Mouse (Mus musculus): Measurements from ENCODE around the gene Gcnt2. TPM values are rescaled to one million over a fixed set of nuclear protein-coding genes. Genes with fewer than 3 reads are reported as not detected.
"Not testable (repeated sequence)": the region's sequence is repeated elsewhere in the genome, so short reads cannot be mapped to it uniquely, and the experiment has no call there.

Gene Gcnt2
- polyA plus RNA-seq, 1 experiment from 2014 or later, result 3.8 TPM

DNA sequence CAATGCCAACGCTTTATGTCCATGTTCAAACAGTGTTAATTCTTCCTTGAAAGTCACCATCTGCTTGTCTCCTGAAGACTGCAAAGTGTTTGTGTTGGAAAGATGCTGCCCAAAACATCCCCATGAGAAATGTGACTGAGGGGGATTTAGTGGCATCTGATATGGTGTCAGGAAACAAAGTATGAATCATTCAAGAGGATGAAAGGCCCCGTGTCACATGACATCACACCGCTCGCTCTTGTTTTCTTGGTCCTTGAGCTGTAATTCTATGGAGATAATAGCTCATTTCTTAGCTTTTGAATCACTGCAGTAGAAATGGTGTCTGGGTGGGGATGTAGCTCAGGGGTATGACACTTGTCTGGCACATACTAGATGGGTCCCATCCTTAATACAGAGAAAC lies 33.0 kb downstream of the Gcnt2 start:
- WGBS, result 76% methylated on average over 4 of the region's 4 CpGs
- no peak overlapping the region for H3K27ac ChIP-seq (ENCODE audit: low read depth, low read length)
- H3K4me1 ChIP-seq (replicated peaks; ENCODE audit: control insufficient read depth, insufficient read depth, low read length), result peaks cover 6% of the 10 kb centered on the region; the same call in 1 of the 2 replicates
- H3K9ac ChIP-seq (ENCODE audit: low read length), result no peak overlapping the region
- H3K36me3 ChIP-seq (ENCODE audit: control insufficient read depth, insufficient read depth, low read length), result no peaks in the 10 kb centered on the region
- no peaks in the 10 kb centered on the region; the same call in 1 of the 2 replicates for H3K27me3 ChIP-seq (ENCODE audit: control insufficient read depth, insufficient read depth, low read length)
- ATAC-seq (replicated peaks; ENCODE audit: low FRiP score) (no peak), DNase-seq (ENCODE audit: low spot score) (no peak)
- no peak overlapping the region for H3K4me3 ChIP-seq (ENCODE audit: low read depth, low read length)
- H3K9me3 ChIP-seq (ENCODE audit: control insufficient read depth, low read length), result no peaks in the 10 kb centered on the region
- no peak overlapping the region for H3K4me2 ChIP-seq (ENCODE audit: low read depth, low read length, severe bottlenecking)

DNA sequence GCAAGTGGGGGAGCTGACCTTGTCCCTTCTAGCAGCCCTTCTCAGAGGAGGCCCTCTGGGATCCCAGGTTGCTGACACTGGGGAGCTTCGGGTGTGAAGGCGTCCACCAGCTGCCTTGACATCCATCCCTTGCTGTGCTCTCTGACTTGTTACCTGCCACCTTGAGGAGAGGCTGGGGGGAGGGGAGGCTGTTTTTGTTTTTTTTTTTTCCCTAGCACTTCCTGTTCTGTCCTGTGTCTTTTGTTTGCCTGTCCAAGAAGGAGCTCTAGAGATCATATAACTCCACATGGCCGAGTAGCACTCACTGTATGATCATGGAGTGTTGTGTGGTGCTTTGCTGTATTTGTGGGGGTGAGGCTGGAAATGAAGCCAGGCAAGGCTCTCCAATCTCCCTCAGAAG lies 34.0 kb downstream of the Gcnt2 start:
- H3K27ac ChIP-seq (ENCODE audit: low read depth, low read length), result no peak overlapping the region
- peaks cover 3% of the 10 kb centered on the region; the same call in 1 of the 2 replicates for H3K4me1 ChIP-seq (replicated peaks; ENCODE audit: control insufficient read depth, insufficient read depth, low read length)
- H3K27me3 ChIP-seq (ENCODE audit: control insufficient read depth, insufficient read depth, low read length), result no peaks in the 10 kb centered on the region
- 71% methylated on average over 3 of the region's 3 CpGs for WGBS
- H3K9me3 ChIP-seq (ENCODE audit: control insufficient read depth, low read length), result no peaks in the 10 kb centered on the region
- H3K36me3 ChIP-seq (ENCODE audit: control insufficient read depth, insufficient read depth, low read length), result no peaks in the 10 kb centered on the region
- H3K4me2 ChIP-seq (ENCODE audit: low read depth, low read length, severe bottlenecking), result no peak overlapping the region
- H3K4me3 ChIP-seq (ENCODE audit: low read depth, low read length), result no peak overlapping the region
- no peak for ATAC-seq (replicated peaks; ENCODE audit: low FRiP score)
- no peak overlapping the region for H3K9ac ChIP-seq (ENCODE audit: low read length)
- no peak for DNase-seq (ENCODE audit: low spot score)

DNA sequence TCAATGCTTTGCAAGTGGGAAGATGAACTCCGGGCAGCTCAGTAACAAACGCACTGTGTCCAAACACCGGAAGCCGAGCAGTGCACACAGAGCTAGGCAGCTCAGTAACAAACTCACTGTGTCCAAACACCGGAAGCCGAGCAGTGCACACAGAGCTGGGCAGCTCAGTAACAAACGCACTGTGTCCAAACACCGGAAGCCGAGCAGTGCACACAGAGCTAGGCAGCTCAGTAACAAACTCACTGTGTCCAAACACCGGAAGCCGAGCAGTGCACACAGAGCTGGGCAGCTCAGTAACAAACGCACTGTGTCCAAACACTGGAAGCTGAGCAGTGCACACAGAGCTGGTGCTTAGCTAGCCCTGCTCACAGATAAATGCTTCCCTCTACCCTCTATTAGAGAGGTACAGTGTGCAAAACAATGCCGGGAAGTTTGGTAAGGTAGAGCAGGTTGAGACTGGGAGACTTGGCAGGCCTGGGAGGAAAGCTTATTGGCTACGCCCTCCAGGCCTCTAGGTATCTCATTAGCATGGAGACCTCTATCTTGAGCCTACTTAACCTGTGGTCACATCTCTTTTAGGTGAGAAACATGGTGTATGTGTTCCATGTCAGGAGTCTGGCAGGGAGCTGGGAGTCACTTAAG lies 38.6 kb downstream of the Gcnt2 start:
- H3K9me3 ChIP-seq (ENCODE audit: control insufficient read depth, low read length); H3K4me3 ChIP-seq (ENCODE audit: low read depth, low read length); H3K27me3 ChIP-seq (ENCODE audit: control insufficient read depth, insufficient read depth, low read length); H3K27ac ChIP-seq (ENCODE audit: low read depth, low read length); H3K4me2 ChIP-seq (ENCODE audit: low read depth, low read length, severe bottlenecking); DNase-seq (ENCODE audit: low spot score); H3K4me1 ChIP-seq (replicated peaks; ENCODE audit: control insufficient read depth, insufficient read depth, low read length); ATAC-seq (replicated peaks; ENCODE audit: low FRiP score); H3K36me3 ChIP-seq (ENCODE audit: control insufficient read depth, insufficient read depth, low read length); H3K9ac ChIP-seq (ENCODE audit: low read length): not testable (repeated sequence)
- WGBS, result 82% methylated on average over 14 of the region's 14 CpGs

DNA sequence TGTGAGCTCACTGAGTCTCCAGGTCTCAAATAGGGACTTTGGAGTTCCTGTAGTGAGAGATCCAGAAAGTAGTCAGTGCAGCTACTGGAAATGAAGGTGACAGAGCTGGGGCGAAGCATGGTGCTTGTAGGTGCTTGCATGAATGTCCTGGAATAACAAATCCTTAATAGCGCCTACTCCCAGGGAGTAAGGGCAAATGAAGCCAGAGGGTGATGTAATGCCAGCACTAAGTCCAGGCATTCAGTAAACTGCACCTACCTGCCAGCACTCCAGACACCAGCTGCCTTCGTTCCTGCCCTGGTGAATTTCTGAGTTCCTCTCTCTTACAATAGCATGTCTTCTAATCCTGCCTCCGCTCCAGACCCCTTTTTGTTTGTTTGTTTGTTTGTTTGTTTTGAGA lies 39.1 kb downstream of the Gcnt2 start:
- Histone ChIP-seq H3K9ac (ENCODE audit: low read length) (no peak overlapping the region), H3K27ac (ENCODE audit: low read depth, low read length) (no peak overlapping the region), H3K4me1 (replicated peaks; ENCODE audit: control insufficient read depth, insufficient read depth, low read length) (no peaks in the 10 kb centered on the region), H3K4me2 (ENCODE audit: low read depth, low read length, severe bottlenecking) (no peak overlapping the region), H3K9me3 (ENCODE audit: control insufficient read depth, low read length) (no peaks in the 10 kb centered on the region), H3K27me3 (ENCODE audit: control insufficient read depth, insufficient read depth, low read length) (no peaks in the 10 kb centered on the region), H3K4me3 (ENCODE audit: low read depth, low read length) (no peak overlapping the region), H3K36me3 (ENCODE audit: control insufficient read depth, insufficient read depth, low read length) (no peaks in the 10 kb centered on the region)
- ATAC-seq (replicated peaks; ENCODE audit: low FRiP score), result no peak
- 86% methylated on average over 4 of the region's 4 CpGs for WGBS
- DNase-seq (ENCODE audit: low spot score), result no peak

DNA sequence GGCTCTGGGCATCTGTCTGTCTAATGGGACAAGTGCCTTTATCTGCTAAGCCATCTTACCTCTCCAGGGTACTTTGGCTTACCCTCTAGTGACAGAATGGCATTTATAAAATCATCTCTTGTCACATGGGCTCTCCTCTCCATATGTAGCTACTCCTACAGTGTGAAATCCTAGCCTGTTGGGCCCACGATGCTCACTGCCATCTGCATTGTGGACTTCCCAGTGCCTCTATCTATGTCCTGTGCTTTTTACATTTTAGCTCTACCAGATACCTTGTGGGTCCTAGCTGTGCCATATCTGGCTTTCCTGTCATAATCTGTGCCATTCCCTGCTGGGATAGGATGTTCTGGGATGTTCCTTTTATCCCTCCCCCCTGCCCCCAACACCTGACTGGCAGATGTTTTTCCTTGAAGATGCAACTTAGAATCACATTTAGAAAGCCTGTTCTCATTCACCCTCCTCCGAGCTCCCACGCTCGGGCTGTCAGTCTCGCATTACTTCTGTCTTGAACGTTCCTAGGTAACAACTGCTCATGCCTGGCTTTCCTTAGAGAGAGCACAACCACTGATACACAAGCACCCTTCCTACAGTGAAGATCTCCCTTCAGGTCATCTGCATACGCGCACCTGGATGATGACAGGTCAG lies 39.9 kb downstream of the Gcnt2 start:
- no peaks in the 10 kb centered on the region for H3K36me3 ChIP-seq (ENCODE audit: control insufficient read depth, insufficient read depth, low read length)
- ATAC-seq (replicated peaks; ENCODE audit: low FRiP score), result no peak
- no peak overlapping the region for H3K4me2 ChIP-seq (ENCODE audit: low read depth, low read length, severe bottlenecking)
- 79% methylated on average over 8 of the region's 8 CpGs for WGBS
- no peaks in the 10 kb centered on the region for H3K4me1 ChIP-seq (replicated peaks; ENCODE audit: control insufficient read depth, insufficient read depth, low read length)
- H3K9ac ChIP-seq (ENCODE audit: low read length), result no peak overlapping the region
- no peak for DNase-seq (ENCODE audit: low spot score)
- H3K9me3 ChIP-seq (ENCODE audit: control insufficient read depth, low read length), result no peaks in the 10 kb centered on the region
- no peak overlapping the region for H3K4me3 ChIP-seq (ENCODE audit: low read depth, low read length)
- H3K27me3 ChIP-seq (ENCODE audit: control insufficient read depth, insufficient read depth, low read length), result no peaks in the 10 kb centered on the region
- H3K27ac ChIP-seq (ENCODE audit: low read depth, low read length), result no peak overlapping the region

DNA sequence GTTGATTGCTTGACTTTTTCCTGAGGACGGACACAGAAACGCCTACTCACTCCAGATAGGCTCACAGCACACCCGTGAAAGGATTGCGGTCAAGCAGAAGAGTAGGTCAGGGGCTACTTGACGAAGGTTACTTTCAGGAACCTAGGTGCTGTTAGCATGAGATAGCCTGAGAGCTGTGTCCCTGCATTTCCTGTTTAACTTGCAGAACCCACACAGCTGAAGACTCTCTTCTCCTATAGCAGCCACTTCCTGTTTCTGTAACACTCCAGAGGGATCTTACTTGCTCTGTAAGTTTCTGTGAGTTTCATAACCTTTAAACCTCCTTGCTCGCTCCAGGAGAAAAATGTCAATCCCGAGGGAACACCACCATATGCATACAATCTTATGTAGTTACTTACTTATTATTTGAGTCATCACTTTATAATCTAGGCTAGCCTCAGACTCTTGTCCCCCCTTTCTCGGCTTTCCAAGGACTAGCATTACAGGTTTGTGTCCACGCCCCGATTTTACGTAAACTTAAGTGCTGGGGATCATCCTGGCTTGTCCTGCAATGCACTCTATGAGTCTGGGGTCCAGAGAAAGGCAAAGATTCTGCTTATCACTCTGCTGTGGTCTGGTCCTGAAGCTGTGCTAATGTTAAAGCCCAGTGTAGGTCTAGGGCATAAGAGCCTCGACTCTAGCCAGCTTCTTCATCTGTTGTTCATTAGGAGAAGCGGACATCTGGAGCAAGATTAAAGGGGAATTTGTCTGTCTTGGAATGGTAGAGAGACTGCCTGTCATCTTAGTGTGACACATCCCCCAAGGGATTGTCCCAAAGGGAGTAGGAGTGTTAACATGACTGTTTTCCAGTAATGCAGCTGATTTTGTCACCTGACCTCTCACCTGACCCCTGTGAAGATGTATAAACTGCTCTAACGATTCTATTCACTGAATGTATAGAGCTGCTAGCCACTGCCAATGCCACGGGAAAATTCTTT lies 40.7 kb downstream of the Gcnt2 start:
- H3K27me3 ChIP-seq (ENCODE audit: control insufficient read depth, insufficient read depth, low read length), result no peaks in the 10 kb centered on the region
- 78% methylated on average over 15 of the region's 15 CpGs for WGBS
- no peaks in the 10 kb centered on the region for H3K36me3 ChIP-seq (ENCODE audit: control insufficient read depth, insufficient read depth, low read length)
- ATAC-seq (replicated peaks; ENCODE audit: low FRiP score), result no peak
- H3K4me1 ChIP-seq (replicated peaks; ENCODE audit: control insufficient read depth, insufficient read depth, low read length), result no peaks in the 10 kb centered on the region
- H3K4me3 ChIP-seq (ENCODE audit: low read depth, low read length), result no peak overlapping the region
- no peak overlapping the region for H3K9ac ChIP-seq (ENCODE audit: low read length)
- H3K9me3 ChIP-seq (ENCODE audit: control insufficient read depth, low read length), result no peaks in the 10 kb centered on the region
- DNase-seq (ENCODE audit: low spot score), result no peak
- no peak overlapping the region for H3K27ac ChIP-seq (ENCODE audit: low read depth, low read length)
- no peak overlapping the region for H3K4me2 ChIP-seq (ENCODE audit: low read depth, low read length, severe bottlenecking)

DNA sequence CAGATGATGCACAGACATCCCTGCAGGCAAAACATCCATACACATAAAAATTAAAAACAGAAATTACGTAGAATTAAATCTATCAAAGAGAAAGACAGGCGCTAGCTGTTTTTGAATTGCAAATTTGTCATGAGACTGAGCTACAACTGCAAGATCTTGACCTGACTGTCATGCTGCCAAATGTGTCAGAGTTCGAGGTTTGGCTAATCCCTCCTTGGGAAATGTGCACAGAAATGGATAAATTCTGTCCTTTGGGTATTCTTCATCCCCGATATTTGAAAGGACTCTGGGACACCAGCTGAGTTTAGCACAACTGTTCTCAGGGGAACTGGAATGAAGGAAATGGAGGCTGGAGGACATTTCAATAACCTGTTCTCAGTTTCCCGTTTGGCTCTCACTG lies 41.7 kb downstream of the Gcnt2 start:
- no peak for DNase-seq (ENCODE audit: low spot score)
- H3K27me3 ChIP-seq (ENCODE audit: control insufficient read depth, insufficient read depth, low read length), result 0 out of 2 replicates have a peak, but pooled peaks cover 2% of the 10 kb centered on the region
- H3K4me1 ChIP-seq (replicated peaks; ENCODE audit: control insufficient read depth, insufficient read depth, low read length), result no peaks in the 10 kb centered on the region
- 85% methylated on average over 5 of the region's 5 CpGs for WGBS
- no peak overlapping the region for H3K4me3 ChIP-seq (ENCODE audit: low read depth, low read length)
- H3K9me3 ChIP-seq (ENCODE audit: control insufficient read depth, low read length), result no peaks in the 10 kb centered on the region
- no peak overlapping the region for H3K27ac ChIP-seq (ENCODE audit: low read depth, low read length)
- H3K4me2 ChIP-seq (ENCODE audit: low read depth, low read length, severe bottlenecking), result no peak overlapping the region
- no peak for ATAC-seq (replicated peaks; ENCODE audit: low FRiP score)
- no peaks in the 10 kb centered on the region for H3K36me3 ChIP-seq (ENCODE audit: control insufficient read depth, insufficient read depth, low read length)
- no peak overlapping the region for H3K9ac ChIP-seq (ENCODE audit: low read length)

DNA sequence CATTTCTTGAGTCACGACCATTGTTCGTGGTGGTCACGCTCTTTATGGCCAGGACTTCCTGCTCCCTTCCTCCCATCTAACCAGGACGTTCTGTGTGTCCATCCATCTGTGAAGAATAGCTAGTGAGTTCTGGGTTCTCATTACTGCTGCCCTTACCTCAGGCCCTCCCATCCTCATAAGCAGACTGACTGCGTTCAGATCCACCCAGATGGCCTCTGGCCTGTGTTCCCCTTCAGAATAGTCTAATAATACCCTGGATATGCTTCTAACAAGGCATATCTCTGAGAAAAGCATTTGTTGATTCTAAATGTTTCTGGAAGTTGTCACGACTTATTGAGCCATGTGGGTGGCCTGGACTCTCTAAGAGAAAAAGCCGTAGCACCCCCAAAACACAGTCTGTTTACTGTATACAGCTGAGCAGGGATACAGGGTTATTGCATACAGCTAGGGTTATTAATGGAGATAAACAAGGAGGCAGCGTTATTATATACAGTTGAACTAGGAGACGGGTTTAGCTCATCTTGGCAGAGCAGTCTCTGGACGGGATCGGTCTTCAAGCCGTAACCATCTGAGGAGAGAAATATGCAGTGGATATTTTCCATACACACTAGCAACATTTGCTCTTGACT lies 42.4 kb downstream of the Gcnt2 start:
- H3K4me3 ChIP-seq (ENCODE audit: low read depth, low read length), result no peak overlapping the region
- H3K27me3 ChIP-seq (ENCODE audit: control insufficient read depth, insufficient read depth, low read length), result 0 out of 2 replicates have a peak, but pooled peaks cover 2% of the 10 kb centered on the region
- WGBS, result 86% methylated on average over 12 of the region's 12 CpGs
- no peak overlapping the region for H3K27ac ChIP-seq (ENCODE audit: low read depth, low read length)
- DNase-seq (ENCODE audit: low spot score) (no peak), ATAC-seq (replicated peaks; ENCODE audit: low FRiP score) (no peak)
- H3K4me2 ChIP-seq (ENCODE audit: low read depth, low read length, severe bottlenecking), result no peak overlapping the region
- H3K9me3 ChIP-seq (ENCODE audit: control insufficient read depth, low read length), result no peaks in the 10 kb centered on the region
- no peaks in the 10 kb centered on the region for H3K4me1 ChIP-seq (replicated peaks; ENCODE audit: control insufficient read depth, insufficient read depth, low read length)
- no peaks in the 10 kb centered on the region for H3K36me3 ChIP-seq (ENCODE audit: control insufficient read depth, insufficient read depth, low read length)
- no peak overlapping the region for H3K9ac ChIP-seq (ENCODE audit: low read length)

Measured in forebrain, embryonic 11.5 days (tissue).